Mouse (Mus musculus): Measurements from ENCODE around the gene Rxra.
A peak's percentile ranks its signal among the peaks of the same experiment; 100 is the strongest.

Gene Rxra

DNA sequence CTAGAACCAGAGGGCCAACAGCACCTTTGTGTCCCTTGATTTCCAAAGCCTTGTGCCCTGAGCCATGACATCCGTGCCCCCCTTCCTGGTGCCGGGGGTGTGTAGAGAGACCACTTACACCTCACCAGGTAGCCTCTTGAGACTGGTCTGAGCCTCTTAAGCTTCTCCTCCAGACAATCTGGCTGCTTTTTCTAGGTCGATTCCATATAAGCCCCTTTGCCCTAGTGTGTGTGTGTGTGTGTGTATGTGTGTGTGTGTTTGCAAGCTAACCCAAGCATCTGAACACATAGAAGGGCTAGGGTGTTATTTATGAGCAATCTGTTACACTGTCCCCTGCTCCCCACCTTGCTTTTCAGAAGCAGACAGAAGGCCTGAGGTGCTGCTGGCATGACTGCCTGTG, 62.2 kb downstream of the Rxra start:
- no peak for DNase-seq (ENCODE audit: low read depth, low spot score)

DNA sequence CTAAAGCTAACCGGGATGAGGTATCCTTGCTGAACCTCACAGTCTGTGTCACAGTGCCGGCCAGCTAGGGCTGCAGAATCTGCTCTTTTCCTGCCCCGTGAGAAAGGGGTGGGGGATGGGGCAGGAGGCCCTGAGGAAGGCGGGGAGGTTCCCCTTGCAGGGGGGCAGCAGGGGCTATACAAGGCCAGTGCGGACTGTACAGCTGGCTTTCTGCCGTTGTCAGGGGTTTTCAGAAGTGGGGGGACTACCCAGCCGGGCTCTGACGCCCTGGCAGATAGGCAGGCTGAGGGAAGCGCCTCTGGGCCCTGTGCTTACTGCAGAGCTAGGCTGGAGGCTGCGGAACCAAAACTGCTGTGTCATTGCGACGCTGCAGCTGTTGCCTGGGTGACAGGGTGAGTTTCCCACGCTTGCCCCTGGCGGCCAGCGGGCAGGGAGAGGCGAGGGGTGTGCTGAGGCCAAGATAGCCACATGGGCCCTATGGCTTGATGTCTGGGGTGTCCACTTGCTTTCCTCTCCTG, 63.9 kb downstream of the Rxra start:
- DNase-seq (ENCODE audit: low read depth, low spot score): peak; percentile 82

DNA sequence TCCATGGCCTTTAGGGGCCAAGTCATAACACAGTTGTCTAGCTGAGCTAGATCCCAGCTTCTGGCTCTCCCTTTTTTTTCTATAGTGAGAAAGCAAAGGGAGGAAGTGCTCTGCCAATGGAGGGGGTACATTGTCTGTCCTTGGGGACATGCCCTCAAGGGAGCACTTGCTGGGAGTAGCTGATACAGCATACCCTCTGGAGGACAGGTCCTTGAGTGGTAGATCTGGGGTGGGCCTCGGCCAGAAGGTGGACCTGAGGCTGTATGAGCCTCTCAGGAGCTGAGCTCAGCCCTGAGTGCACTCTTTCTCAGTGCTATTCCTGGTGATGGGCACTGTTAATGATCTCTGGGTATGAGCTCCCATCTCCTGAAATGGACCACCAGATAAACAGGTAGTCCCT, 66.9 kb downstream of the Rxra start:
- no peak for DNase-seq (ENCODE audit: low read depth, low spot score)

DNA sequence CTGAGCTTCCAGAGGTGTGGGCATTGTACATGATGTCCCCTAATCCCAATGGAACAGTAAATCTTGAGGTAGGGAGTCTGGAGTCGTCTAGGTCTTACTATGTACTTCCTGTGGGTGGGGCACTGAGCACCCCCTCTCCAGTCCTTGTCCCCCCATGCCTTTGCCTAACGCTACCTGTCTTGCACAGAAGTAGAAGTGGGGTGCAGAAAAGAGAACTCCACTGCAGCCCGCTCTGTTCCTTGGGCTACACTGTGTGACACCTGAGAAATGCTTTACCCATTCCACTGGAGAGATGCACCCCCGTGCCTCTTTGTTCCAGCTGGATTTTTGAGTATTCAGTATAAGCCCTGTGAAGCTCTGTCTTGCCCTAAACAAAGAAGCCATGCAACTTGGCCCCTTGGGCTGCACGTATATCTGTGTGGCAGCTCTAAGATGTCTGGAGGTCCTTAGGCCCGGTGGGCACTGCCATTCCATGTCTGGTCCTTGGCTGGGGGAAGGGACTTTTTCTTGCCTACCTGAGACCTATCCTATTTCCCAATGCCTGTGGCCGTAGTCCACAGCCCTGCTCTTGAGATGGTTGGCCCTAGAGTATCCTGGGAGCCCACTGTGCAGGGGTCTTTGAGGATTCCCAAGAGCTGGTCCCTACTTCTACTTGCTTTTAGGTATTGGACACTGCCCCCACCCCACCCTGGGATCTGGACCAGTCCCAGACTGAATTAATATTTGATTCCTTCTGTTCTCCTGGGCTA, 67.8 kb downstream of the Rxra start:
- DNase-seq (ENCODE audit: low read depth, low spot score): no peak

DNA sequence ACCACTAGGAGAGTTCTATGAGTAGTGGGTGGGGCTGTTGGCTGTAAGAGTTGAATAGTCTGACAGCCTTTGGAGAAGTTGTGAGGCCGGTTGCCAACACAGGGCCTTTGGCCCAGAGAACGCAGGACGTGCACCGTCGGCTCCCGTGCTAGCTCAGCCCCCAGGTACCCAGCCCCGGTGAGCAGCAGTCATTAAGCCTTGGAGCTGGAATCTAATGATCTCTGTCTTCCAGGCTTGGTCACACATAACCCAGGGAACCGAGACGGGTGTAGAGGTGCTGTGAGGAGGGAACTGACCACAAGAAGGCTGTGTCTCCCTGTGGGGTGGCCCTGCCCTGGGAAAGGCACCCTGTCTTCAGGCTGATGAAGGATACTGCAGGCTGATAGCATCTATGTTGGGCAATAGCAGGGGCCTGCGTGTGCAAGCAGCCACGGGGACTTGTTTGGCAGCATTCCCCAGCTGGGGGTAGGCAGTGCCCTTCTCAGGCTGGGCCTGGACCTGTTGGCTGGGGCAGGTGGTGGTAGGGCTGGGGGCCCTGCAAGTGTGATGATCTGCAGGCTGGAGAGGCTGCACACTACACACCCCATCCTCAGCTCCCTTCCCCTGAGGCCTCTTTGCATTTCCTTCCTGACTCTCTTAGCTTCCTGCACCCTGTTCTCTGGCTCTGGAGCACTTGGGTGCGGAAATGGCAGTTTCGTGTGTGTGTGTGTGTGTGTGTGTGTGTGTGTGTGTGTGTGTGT, 68.5 kb downstream of the Rxra start:
- no peak for DNase-seq (ENCODE audit: low read depth, low spot score)

DNA sequence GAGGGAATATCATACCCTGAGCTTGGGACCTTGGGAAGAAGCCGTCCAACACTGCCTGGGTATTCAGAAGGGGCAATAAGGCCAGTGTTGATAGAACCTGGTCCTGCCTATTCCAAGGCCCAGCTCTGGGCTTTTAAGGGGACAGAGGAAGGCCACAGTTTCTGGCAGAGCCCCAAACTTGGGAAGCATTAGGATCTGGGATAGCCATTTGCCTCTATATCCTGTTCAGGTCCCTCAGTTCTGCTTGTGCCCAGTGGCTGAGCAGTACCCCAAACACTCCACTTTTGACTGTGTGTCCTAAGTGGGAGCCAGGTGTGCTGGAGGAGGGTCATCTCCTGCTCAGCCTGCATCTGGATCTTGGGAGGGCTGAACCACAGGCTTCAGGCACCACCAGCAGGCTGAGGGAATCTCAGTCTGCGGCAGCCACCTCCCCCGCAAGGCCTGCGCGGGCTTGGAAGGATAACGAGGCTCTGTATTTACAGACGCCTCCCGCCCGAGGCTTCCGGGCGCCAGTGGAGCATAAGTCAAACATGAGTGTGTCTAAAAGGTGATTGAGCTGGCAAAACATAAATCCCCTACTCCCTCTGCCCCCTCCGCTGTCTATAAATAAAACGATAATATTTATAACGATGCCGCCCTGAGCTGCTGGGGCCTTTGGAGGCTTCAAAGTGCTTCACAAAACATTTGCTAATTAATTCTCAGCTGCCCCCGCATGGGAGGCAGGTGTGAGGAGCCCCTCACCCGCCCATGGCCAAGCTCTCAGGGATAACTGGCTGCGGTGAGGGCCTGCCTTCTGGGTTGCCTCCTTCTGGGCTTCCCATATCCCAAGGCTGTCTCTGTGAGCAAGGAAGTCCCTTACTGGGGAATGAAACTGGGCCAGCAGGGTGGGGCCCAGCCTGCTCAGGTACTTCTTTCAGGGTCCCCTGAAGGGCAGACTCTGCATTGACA, 69.7 kb downstream of the Rxra start:
- peak; percentile 23 for DNase-seq (ENCODE audit: low read depth, low spot score)

DNA sequence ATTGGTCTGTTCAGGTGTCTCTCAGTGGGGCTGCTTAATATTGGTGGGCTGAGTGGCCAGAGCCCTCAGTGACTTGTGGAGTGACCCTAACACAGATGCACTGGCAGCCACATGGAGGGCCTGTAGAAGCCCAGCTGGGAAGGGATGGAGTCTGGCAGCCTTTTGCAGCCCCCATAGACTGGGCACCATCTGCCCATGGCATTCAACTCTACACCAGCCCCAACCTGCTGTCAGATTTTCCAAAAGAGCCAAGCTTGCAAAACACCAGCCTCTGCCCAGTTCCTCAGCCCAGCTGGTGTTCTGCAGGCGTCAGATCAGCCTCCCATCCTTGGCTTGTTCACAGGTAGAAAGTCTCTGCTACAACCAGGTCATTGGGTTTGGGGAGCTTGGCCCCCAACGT, 70.6 kb downstream of the Rxra start:
- no peak for DNase-seq (ENCODE audit: low read depth, low spot score)

DNA sequence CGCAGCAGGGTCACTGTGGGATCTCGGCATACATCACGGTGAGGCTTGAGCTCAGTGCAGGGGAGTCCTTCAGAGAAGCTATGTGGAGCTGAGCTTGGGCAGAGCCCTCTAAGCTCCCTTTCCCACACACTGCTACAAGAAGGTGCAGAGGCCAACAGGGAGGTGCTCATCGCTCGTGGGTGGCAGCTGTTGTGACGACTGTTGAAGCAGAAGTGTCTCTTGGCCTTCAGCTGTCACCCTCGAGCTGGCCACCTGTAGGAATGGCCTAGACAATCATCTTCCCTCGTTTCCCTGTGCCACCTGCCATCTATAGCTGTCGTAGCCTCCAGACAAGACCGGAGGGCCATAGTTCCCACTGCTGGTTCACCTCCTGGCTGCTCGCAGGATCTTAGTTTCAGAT, 72.7 kb downstream of the Rxra start:
- no peak for DNase-seq (ENCODE audit: low read depth, low spot score)

DNA sequence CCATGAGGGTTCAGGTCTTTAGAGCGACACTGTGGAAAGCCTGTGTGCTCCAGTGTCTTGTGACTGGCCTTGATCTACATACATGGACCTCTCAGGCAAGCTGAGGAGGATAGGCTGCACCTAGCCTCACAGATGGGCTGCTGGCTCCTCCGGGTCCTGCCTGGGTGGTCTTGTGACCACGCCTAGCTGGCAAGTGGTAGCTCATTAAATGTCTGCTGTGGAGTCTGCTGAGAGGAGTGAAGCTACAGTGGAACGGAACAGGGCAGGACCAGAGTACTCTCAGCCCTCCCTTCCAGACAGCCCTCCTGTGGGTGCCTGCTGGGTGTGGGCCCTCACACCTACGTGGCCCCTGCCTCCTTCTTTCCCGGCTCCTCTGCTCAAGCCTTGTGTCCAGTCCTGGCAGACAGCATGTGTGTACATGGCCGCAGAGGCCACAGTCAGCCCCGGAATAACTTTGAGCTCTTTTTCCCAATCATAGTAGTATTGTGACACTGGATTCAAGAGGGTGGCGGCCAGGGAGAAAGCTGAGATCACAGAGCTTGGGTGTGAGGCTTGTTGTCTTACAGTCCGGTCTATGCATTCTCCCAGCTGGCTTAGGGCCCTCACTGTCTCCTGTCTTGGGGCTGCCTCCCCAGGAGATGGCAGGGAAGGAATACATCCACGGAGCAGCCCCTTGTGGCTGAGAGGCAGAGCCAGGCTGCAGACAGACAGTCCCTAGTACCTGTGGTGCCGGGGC, 74.3 kb downstream of the Rxra start:
- no peak for DNase-seq (ENCODE audit: low read depth, low spot score)

DNA sequence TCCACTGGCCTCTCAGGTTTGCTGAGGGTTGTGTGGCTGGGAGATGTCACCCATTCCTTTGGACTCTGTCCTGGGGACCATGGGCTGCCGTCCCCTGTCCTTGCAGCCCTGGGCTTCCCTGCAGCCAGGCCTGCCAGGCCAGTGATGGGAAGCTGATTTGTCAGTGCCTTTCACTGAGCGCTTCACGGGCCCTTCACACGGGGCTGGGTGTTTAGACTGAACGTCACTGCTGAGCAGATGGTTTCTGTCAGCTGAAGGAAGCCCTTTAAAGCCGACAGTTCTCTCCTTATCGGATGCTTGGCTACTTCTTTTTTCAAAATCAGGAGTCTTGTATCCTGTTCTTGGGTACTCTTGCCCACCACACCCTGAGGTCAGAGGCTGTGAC, 74.9 kb downstream of the Rxra start:
- DNase-seq (ENCODE audit: low read depth, low spot score): no peak

DNA sequence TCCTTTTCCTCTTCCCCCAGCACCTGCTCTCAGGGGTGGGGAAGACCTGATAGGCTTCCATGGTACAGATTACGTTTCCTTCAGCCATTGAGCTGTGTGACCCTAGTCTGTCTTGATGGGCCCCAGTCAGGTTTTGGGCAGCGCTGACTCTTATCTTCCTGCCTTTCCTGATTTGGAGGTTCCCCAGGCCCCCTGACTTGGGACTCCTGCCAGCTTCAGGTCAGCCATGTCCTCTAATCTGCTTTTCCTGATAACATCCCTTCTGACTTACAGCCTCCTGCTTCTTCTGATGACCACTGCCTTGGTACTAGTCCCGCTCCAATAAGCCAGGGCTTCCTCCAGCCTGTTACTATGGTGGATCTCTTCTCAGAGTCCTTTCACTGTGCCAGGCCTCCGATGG, 75.6 kb downstream of the Rxra start:
- DNase-seq (ENCODE audit: low read depth, low spot score): no peak

DNA sequence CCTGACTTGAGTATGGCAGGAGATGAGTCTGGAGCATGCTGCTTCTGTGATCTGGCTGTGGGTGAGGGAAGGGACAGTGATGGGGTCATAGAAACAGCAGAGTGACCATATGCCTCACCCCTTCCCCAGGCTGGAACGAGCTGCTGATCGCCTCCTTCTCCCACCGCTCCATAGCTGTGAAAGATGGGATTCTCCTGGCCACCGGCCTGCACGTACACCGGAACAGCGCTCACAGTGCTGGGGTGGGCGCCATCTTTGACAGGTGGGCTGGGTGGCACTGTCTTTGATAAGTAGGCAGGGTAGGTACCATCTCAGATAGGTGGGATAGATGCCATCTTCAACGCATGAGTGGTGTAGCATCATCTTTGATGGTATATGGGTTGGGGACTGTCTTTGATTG, 77.9 kb downstream of the Rxra start:
- DNase-seq (ENCODE audit: low read depth, low spot score): no peak

DNA sequence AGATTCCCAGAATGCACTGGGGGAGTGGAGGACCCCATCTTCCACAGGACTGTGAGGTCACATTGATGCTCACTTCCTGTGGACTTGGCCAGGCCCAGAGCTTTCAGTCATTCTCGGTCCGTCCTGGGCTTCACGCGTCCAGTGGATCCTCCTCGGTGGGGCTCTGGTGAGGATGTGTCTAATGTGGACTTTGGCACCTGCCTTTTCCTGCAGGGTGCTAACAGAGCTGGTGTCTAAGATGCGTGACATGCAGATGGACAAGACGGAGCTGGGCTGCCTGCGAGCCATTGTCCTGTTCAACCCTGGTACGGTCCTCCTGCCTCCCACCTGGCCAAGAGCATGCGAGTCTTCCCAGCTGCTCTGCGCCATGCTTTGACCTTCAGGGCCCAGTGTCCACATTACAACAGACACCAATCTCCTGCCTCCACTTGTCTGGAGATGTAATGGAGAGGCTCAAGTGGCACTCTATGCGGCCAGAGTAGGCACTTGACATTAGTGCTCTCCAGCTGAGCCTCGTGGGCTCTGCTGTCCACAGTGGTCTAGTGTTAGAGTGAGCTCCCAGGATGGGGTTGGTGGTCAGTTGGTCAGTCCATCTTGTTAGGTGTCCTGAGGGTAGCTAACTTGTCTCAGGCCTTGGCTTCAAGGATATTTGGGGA, 79.9 kb downstream of the Rxra start:
- no peak for DNase-seq (ENCODE audit: low read depth, low spot score)

DNA sequence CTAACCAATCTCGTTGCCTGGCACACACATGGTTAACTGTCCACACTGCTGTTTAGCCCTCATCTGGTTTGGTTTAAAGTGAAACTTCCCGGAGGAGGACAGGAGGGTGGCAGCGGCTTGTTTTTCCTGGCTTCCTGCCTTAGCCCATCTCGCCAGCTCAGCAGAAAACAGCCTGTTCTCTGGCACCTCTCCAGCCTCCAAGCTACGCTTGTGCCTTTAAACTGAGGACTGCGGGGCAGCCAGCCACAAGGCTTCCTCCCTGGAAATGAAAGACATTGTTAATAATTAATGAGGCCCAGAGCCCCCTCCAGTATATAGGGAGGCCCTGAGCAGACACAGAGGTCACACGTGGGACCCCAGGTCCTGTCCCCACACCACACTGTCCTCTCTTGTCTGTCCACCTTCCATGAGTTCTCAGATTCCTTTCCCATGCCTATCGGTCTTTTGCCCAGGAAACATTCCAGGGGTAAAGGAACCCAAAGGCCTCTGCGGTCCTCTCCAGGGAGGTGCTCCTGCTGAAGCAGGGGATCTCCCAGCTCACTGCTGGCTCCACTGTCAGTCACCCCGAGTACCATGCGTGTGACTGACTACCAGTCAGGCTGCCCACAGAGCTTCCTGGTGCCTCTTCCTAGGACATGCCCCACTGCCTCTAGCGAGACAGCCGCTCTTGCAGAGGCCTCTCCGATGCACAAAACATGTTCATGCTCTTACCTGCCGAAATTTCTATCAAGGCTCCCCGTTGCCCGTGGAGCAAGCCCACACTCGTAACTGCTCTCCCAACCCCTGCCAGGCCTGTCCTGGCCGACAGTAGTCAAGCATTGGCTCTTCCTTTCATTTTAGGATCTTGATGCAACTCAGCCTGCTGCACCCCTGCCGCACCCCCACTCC, 82.4 kb downstream of the Rxra start:
- no peak for DNase-seq (ENCODE audit: low read depth, low spot score)

DNA sequence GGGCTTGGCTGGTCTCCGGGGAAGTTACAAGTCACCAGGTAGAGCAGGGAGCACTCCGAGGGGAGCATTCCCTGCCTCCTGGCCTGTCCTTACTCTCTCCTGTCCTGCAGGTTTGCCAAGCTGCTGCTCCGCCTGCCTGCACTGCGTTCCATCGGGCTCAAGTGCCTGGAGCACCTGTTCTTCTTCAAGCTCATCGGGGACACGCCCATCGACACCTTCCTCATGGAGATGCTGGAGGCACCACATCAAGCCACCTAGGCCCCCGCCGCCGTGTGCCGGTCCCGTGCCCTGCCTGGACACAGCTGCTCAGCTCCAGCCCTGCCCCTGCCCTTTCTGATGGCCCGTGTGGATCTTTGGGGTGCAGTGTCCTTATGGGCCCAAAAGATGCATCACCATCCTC, 83.2 kb downstream of the Rxra start:
- DNase-seq (ENCODE audit: low read depth, low spot score): no peak

DNA sequence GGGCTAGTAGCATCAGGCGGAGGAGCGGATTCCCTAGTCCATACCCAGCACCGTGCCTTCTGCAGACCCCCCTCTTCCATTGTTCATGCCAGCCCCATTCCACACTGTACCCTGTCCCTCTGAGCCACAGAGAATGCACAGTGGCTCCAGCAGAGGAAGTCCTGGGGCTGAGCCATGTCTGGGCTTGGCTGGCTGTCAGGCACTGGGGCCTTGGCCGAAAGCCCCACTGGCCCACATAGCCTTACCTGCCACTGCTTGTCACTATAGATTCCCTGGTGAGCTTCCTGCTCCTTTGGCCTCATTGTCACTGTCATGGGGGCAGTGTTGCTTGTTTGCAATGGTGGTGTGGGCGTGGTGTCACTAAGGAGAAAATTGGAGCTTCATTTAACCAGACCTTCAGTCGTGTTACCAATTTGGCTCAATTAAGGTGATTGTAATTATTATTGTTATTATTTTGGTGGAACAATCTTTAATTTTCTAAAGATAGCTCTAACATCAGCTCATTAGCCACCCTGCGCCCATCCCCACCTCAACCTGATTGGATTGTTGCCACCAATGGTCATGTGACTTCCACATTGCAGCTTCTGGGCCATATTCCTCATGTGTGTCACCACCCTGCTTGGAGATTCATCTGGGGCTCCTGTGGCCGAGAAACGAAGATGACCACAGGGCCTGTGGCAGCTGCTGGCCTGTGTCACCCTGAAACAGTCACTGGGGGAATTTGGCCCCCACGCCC, 85.2 kb downstream of the Rxra start:
- no peak for DNase-seq (ENCODE audit: low read depth, low spot score)

DNA sequence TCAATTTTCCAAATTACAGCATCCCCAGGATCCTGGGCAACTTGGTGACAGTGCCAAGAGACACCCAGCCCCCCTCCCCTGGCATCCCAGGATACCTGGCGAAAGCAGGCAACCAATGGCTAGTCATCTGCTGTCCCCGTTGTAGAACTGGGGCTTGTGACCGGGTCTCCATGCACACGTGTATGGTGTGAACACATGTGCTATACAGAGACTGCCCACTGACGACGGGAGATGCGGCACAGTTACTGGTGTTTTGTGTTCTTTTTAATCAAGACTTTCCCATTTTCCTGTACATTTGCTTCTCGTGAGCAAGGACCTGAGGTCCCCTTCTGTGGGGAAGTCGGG, 85.7 kb downstream of the Rxra start:
- DNase-seq (ENCODE audit: low read depth, low spot score): no peak

DNA sequence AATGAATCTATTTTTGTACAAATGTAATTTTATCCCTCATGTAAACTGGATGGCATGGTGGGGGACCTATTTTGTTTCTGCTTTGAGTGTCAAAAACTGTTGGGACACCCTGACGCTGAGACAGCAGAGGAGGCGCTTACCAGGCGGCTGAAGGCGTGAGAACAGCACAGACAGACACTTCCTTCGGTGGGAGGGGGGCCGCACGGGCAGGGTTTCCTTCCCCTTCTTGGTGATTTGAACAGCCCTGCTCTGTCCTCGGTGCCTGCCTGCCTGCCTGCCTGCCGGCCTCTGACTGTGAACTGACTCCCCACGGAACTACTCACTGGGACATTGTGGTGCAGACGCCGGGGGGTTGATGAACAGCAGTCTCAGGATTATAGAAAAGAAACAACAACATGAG, 86.3 kb downstream of the Rxra start:
- no peak for DNase-seq (ENCODE audit: low read depth, low spot score)
